Mouse (Mus musculus) lung, embryonic 14.5 days (tissue): ENCODE measurements around the gene Smad6. TPM values are rescaled to one million over a fixed set of nuclear protein-coding genes. Genes with fewer than 3 reads are reported as not detected.

Experiments
- ATAC-seq: fragments of 200-750 bp; cut with Nextera tagmentation; 2 replicates; pipeline ENCODE4 v1.8.0; 2017; ENCODE audit warnings: mild to moderate bottlenecking, moderate TSS enrichment, moderate library complexity; ENCODE audit not compliant: insufficient read depth
- DNase-seq: peaks from one replicate; pipeline ENCODE4 v3.0.0-alpha.2; 2015
- H3K27ac ChIP-seq: fragments of 300-500 bp; sonication (generic); 2 replicates; pipeline ENCODE4 v1.5.1; 2014; ENCODE audit warnings: low read depth, mild to moderate bottlenecking, moderate library complexity
- H3K27me3 ChIP-seq: fragments of 300-500 bp; sonication (generic); 2 replicates; pipeline ENCODE4 v1.6.1; 2014; ENCODE audit warnings: low read length, control low read depth; ENCODE audit not compliant: insufficient read depth
- H3K36me3 ChIP-seq: fragments of 300-500 bp; sonication (generic); 2 replicates; pipeline ENCODE4 v1.6.1; 2014; ENCODE audit warnings: control low read depth; ENCODE audit not compliant: insufficient read depth
- H3K4me1 ChIP-seq: fragments of 300-500 bp; sonication (generic); 2 replicates; pipeline ENCODE4 v1.6.1; 2014; ENCODE audit warnings: antibody characterized with exemption, control low read depth; ENCODE audit not compliant: insufficient read depth
- H3K4me2 ChIP-seq: fragments of 300-500 bp; sonication (generic); 2 replicates; pipeline ENCODE4 v1.6.1; 2014; ENCODE audit warnings: mild to moderate bottlenecking
- H3K4me3 ChIP-seq: fragments of 300-500 bp; sonication (generic); 2 replicates; pipeline ENCODE4 v1.5.1; 2014; ENCODE audit warnings: low read depth, low read length
- H3K9ac ChIP-seq: fragments of 300-500 bp; sonication (generic); 2 replicates; pipeline ENCODE4 v1.6.1; 2014
- H3K9me3 ChIP-seq: fragments of 300-500 bp; sonication (generic); 2 replicates; pipeline ENCODE4 v1.6.1; 2016; ENCODE audit warnings: low read depth, low read length, control low read depth
- CTCF ChIP-seq: IDR thresholded peaks from 2 replicates; pipeline ENCODE4 v1.5.1; 2016; ENCODE audit warnings: antibody characterized with exemption, low read depth
- WGBS: fragments of 180-500 bp; shearing (Covaris S2); extraction: QIAGEN DNeasy Blood & Tissue Kit; methylation state at CpG from one replicate; pipeline ENCODE4 v1.1.7; 2014; 5-methylcytosine and 5-hydroxymethylcytosine counted together
- polyA plus RNA-seq: library from polyadenylated mRNA; unstranded; fragments of >200 nt; fragmentation: Nextera tagmentation; extraction: Ambion mirVana; gene quantifications from 2 replicates; pipeline ENCODE4 v1.2.1, GENCODE M21; 2014

The Smad6 gene
- polyA plus RNA-seq, 1 experiment from 2014 or later: 15.3 TPM

- Histone ChIP-seq H3K9ac (no peak overlapping the region), H3K27ac (no peak overlapping the region), H3K9me3 (peaks cover 5% of the 10 kb centered on the region; the same call in 1 of the 2 replicates), H3K4me1 (peaks cover 12% of the 10 kb centered on the region), H3K4me2 (no peak overlapping the region), H3K27me3 (no peaks in the 10 kb centered on the region), H3K4me3 (no peak overlapping the region), H3K36me3 (peaks cover 64% of the 10 kb centered on the region)
- no peak for TF ChIP-seq CTCF
- no peak for DNase-seq
- ATAC-seq: no peak
- 74% methylated on average over 6 of the region's 6 CpGs for WGBS
Measured at GRCm38 (mm10) chr9:64014801-64015200, 7.1 kb downstream of the Smad6 start.

GRCm38 (mm10) chr9:64011356-64011755, 10.5 kb downstream of the Smad6 start:
- H3K9ac ChIP-seq: no peak overlapping the region
- H3K9me3 ChIP-seq: peaks cover 5% of the 10 kb centered on the region; the same call in 1 of the 2 replicates
- DNase-seq: no peak
- no peak for ATAC-seq
- no peaks in the 10 kb centered on the region for H3K27me3 ChIP-seq
- H3K27ac ChIP-seq: no peak overlapping the region
- WGBS: 92% methylated on average over 1 of the region's 1 CpGs
- peaks cover 4% of the 10 kb centered on the region; the same call in 1 of the 2 replicates for H3K4me1 ChIP-seq
- H3K4me3 ChIP-seq: no peak overlapping the region
- TF ChIP-seq CTCF: peak; percentile 59
- H3K36me3 ChIP-seq: peaks cover 89% of the 10 kb centered on the region
- H3K4me2 ChIP-seq: no peak overlapping the region

GRCm38 (mm10) chr9:64002981-64003380, 18.9 kb downstream of the Smad6 start:
- no peak overlapping the region for H3K4me3 ChIP-seq
- 78% methylated on average over 7 of the region's 7 CpGs for WGBS
- ATAC-seq (no peak), DNase-seq (no peak)
- H3K36me3 ChIP-seq: peaks cover 92% of the 10 kb centered on the region
- no peaks in the 10 kb centered on the region for H3K27me3 ChIP-seq
- no peaks in the 10 kb centered on the region for H3K9me3 ChIP-seq
- TF ChIP-seq CTCF: no peak
- no peaks in the 10 kb centered on the region for H3K4me1 ChIP-seq
- H3K27ac ChIP-seq: no peak overlapping the region
- H3K9ac ChIP-seq: no peak overlapping the region
- no peak overlapping the region for H3K4me2 ChIP-seq

GRCm38 (mm10) chr9:64001081-64001480, 20.8 kb downstream of the Smad6 start:
- H3K36me3 ChIP-seq: peaks cover 85% of the 10 kb centered on the region
- ATAC-seq (no peak), DNase-seq (no peak)
- H3K27ac ChIP-seq: no peak overlapping the region
- TF ChIP-seq CTCF: no peak
- WGBS: 80% methylated on average over 7 of the region's 7 CpGs
- no peaks in the 10 kb centered on the region for H3K4me1 ChIP-seq
- H3K9me3 ChIP-seq: no peaks in the 10 kb centered on the region
- H3K4me3 ChIP-seq: no peak overlapping the region
- H3K9ac ChIP-seq: no peak overlapping the region
- H3K27me3 ChIP-seq: no peaks in the 10 kb centered on the region
- no peak overlapping the region for H3K4me2 ChIP-seq

- H3K27ac ChIP-seq: no peak overlapping the region
- no peak overlapping the region for H3K4me2 ChIP-seq
- H3K27me3 ChIP-seq: no peaks in the 10 kb centered on the region
- no peak for ATAC-seq
- no peak overlapping the region for H3K4me3 ChIP-seq
- DNase-seq: no peak
- no peak for TF ChIP-seq CTCF
- no peaks in the 10 kb centered on the region for H3K4me1 ChIP-seq
- H3K9me3 ChIP-seq: no peaks in the 10 kb centered on the region
- H3K36me3 ChIP-seq: peaks cover 79% of the 10 kb centered on the region
- WGBS: 83% methylated on average over 5 of the region's 5 CpGs
- H3K9ac ChIP-seq: no peak overlapping the region
Measured at GRCm38 (mm10) chr9:64000085-64000484, 21.8 kb downstream of the Smad6 start.

- 76% methylated on average over 9 of the region's 9 CpGs for WGBS
- Histone ChIP-seq H3K4me3 (no peak overlapping the region), H3K9ac (no peak overlapping the region), H3K4me1 (no peaks in the 10 kb centered on the region), H3K9me3 (no peaks in the 10 kb centered on the region), H3K27ac (no peak overlapping the region), H3K36me3 (peaks cover 76% of the 10 kb centered on the region), H3K4me2 (no peak overlapping the region), H3K27me3 (no peaks in the 10 kb centered on the region)
- ATAC-seq (no peak), DNase-seq (no peak)
- TF ChIP-seq CTCF: no peak
Measured at GRCm38 (mm10) chr9:63999194-63999593, 22.7 kb downstream of the Smad6 start.

- no peak for ATAC-seq
- no peaks in the 10 kb centered on the region for H3K9me3 ChIP-seq
- DNase-seq: no peak
- TF ChIP-seq CTCF: no peak
- H3K4me3 ChIP-seq: no peak overlapping the region
- H3K36me3 ChIP-seq: peaks cover 73% of the 10 kb centered on the region
- H3K27me3 ChIP-seq: no peaks in the 10 kb centered on the region
- H3K4me1 ChIP-seq: 0 out of 2 replicates have a peak, but pooled peaks cover 2% of the 10 kb centered on the region
- peak overlapping the region; percentile 55; the same call in 1 of the 2 replicates for H3K27ac ChIP-seq
- WGBS: 67% methylated on average over 14 of the region's 14 CpGs
- no peak overlapping the region for H3K9ac ChIP-seq
- no peak overlapping the region for H3K4me2 ChIP-seq
Measured at GRCm38 (mm10) chr9:63998026-63998425, 23.8 kb downstream of the Smad6 start.

- DNase-seq (no peak), ATAC-seq (no peak)
- Histone ChIP-seq H3K36me3 (peaks cover 68% of the 10 kb centered on the region), H3K9ac (no peak overlapping the region), H3K4me1 (0 out of 2 replicates have a peak, but pooled peaks cover 4% of the 10 kb centered on the region), H3K27me3 (no peaks in the 10 kb centered on the region), H3K4me2 (no peak overlapping the region), H3K27ac (peak overlapping the region; percentile 55; the same call in 1 of the 2 replicates), H3K9me3 (no peaks in the 10 kb centered on the region), H3K4me3 (no peak overlapping the region)
- TF ChIP-seq CTCF: peak; percentile 35
- WGBS: 66% methylated on average over 4 of the region's 4 CpGs
Measured at GRCm38 (mm10) chr9:63997439-63997838, 24.4 kb downstream of the Smad6 start.
